Mouse (Mus musculus) skeletal muscle tissue, postnatal 0 days (tissue): Measurements from ENCODE around the gene Esp6. TPM values are rescaled to one million over a fixed set of nuclear protein-coding genes. Genes with fewer than 3 reads are reported as not detected.

Experiments used
- polyA plus RNA-seq: library from polyadenylated mRNA; unstranded; fragments of >200 nt; fragmentation: Nextera tagmentation; extraction: Ambion mirVana; gene quantifications from 2 replicates; pipeline ENCODE4 v1.2.1, GENCODE M21; 2015

Gene Esp6
- polyA plus RNA-seq, result not detected in 2 replicates

GRCm38 (mm10) chr17:40561207-40561606 is at the start of gene Esp6:
Gene Esp6 (plus strand): TSS chr17:40561507.

GRCm38 (mm10) chr17:40519818-40520217 is 41.5 kb upstream of the Esp6 start, which contains the start of gene Esp8:
Gene Esp8 (plus strand): TSS chr17:40520022.

GRCm38 (mm10) chr17:40598294-40598693 is 37.0 kb downstream of the Esp6 start, which contains the start of gene Esp4:
Gene Esp4 (plus strand): TSS chr17:40598594.

Other genes with a start within 250 kb of the Esp6 start
- gene Crisp1, start 242.3 kb upstream of the Esp6 start, polyA plus RNA-seq, result not detected in 2 replicates
- not detected in 2 replicates for gene Esp8, start 41.5 kb upstream of the Esp6 start, polyA plus RNA-seq
- not detected in 2 replicates for gene Esp4, start 37.1 kb downstream of the Esp6 start, polyA plus RNA-seq
- gene Esp3, start 70.6 kb downstream of the Esp6 start, polyA plus RNA-seq, result not detected in 2 replicates
- not detected in 2 replicates for gene Esp1, start 165.6 kb downstream of the Esp6 start, polyA plus RNA-seq
- gene Crisp2, start 245.5 kb downstream of the Esp6 start, polyA plus RNA-seq, result not detected in 2 replicates
- gene Rhag, start 249.6 kb downstream of the Esp6 start, polyA plus RNA-seq, result 0.09 TPM in 1 of 2 replicates, not detected in the other